Mouse (Mus musculus) urinary bladder, postnatal 14 days (tissue): ENCODE results near the gene Gm10799.
"Not testable (repeated sequence)": the region's sequence is repeated elsewhere in the genome, so short reads cannot be mapped to it uniquely, and the experiment has no call there.

ENCODE experiments used
- DNase-seq: peaks from one replicate; pipeline ENCODE4 v3.0.0; 2021; ENCODE audit warnings: low spot score

The Gm10799 gene

GRCm38 (mm10) chr2:104065526-104065925 is 2.8 kb downstream of the Gm10799 start, which contains the start of gene Gm10912:
Gene Gm10912, plus strand, starts transcription at chr2:104065826.
- not testable (repeated sequence) for DNase-seq

DNA sequence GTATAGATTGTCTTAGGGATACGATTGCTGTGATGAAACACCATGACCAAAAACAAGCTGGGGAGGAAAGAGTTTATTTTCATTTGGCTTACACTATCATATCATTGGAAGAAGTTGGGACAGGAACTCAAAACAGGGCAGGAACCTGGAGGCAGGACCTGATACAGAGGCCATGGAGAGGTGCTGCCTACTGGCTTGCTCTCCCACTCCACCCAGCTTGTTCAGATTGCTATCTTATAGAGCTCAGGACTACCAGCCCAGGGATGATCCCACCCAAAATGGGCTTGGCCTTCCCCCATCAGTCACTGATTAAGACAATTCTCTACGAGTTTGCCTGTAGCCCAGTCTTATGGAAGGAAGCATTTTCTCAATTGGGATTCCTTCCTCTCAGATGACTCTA is 4.2 kb downstream of the Gm10799 start:
- no peak for DNase-seq

DNA sequence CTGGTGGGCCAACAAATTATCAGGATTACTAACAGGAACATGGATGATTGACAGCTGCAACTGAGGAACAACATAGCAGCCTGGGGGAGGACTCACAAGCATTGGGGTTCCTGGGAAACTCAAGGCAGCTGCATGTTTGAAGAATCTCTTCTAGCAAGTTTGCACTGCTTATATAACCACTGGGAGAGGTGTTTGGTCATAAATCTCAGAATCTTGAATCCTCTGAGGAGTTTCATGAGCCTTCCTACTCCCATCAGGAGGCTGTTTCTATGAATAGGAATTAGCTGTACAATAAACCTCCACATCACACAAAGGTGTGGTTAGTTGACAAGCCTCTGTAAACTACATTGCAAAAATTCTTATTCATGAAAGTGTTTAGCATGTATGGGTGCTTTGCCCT is 5.7 kb downstream of the Gm10799 start:
- no peak for DNase-seq

DNA sequence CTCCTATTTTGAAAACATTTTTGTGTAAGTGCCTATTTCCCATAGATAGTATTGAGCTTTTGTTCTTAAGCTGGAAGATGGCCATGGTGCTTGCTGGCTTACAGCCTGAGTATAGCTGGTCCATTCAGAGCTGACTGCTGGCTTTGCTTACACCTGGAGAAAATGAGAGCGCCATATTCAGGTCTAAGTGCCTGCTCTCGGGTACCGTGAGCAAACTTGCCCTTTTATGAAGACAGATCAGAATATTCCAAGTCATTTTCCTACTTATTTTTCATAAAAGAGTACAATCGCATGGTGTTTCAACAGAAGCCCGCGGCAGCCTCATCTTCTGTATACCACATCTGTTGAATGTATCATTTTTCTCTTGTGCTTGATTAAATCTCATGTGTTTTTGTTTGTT is 7.4 kb downstream of the Gm10799 start:
- no peak for DNase-seq

DNA sequence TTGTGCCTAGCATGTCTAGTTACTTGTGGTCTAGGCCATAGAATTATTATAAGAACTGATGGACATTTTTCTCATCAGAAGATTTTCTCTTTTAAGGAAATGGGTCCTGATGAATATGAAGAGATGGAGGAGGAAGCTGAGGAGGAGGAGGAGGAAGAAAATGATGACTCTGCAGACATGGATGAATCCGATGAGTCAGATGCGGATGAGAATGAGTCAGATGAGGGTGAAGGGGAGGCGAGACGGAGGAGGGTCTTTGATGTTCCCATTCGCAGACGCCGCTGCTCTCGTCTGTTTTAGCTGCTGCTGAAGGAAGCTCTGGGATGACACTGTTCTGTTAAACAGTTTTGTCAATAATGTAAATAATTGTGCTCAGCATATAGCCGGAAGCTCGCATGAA is 8.6 kb downstream of the Gm10799 start:
- DNase-seq = no peak

- DNase-seq = no peak
Observed at GRCm38 (mm10) chr2:104058954-104059353, 9.4 kb downstream of the Gm10799 start.

GRCm38 (mm10) chr2:104058381-104058780 is 10.0 kb downstream of the Gm10799 start:
- no peak for DNase-seq

- no peak for DNase-seq
Observed at GRCm38 (mm10) chr2:104044479-104045080, 23.8 kb downstream of the Gm10799 start.

DNA sequence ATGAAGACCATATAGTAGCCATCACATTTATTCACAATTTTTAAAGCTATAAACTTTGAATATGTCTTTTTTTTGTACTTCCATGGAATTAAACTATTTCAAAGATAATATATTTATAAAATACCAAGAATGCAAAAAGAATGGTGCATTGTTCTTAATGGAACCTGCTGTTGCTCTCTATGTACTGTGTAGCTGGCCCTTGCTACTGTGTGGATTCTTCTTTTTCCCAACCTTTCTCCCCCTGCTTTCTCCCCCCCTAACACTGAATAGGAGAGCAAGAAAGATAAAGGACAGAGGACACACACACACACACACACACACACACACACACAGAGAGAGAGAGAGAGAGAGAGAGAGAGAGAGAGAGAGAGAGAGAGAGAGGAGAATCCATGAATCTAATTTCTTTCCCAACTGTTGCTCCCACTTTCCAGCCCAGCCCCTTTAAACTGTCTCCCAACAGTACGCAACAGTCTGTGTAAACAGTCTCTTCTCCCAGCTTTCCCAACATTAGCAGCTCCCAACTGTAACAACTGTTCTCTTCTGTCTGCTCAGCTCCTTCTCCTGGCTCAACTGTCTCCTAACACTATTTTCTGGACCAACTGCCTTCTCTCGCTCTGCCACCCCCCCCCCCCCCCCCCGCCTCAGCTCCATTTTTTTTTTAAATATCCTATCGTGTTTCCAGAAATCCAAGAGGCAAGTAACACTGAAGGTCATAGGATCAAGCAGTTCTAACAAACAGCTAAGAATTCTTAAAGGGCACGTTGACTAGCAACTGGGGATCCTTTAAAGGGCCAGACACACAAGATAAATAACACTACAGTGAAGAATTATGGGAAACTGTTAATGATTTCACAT is 24.5 kb downstream of the Gm10799 start:
- DNase-seq = no peak

GRCm38 (mm10) chr2:104042766-104043165 is 25.6 kb downstream of the Gm10799 start:
- no peak for DNase-seq

DNA sequence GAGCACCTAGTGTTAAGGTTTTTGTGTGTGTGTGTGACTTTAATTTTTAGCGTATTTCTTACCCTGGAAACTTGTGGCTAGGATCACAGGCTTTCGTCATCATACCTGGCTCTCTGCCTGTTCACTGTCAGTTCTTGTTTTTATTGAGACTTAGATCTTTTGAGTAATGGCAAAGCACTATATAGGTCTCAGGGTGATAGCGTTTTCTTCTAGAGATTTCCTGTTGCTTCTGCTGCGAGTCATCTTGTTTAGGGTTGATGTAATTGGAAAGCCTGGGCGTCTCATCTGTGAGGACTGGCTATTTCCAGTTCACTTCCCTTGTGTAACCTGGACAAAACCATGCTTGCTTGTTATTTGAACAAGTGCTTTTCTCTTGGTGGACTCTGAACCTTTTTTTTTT is 26.7 kb downstream of the Gm10799 start:
- DNase-seq = no peak

DNA sequence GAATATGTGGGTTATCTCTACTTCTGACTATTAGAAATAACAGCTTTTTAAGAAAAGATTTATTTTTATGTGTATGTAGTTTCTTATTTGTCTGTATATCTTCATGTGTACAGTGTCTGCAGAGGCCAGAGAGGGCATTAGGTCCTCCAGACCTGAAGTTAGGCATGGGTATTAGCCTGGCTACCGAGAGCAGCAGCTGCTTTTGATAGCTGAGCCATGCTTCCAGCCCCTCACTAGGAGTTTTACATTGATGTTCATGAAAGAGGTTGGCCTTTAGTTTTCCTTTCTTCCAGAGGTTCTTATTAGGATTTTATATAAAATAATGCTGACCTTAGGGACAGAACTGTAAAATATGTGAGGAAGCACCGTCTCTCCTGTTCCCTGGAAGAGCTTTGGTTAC is 30.1 kb downstream of the Gm10799 start:
- DNase-seq = no peak

GRCm38 (mm10) chr2:104036316-104036715 is 32.0 kb downstream of the Gm10799 start:
- DNase-seq = no peak

- no peak for DNase-seq
Observed at GRCm38 (mm10) chr2:104035595-104035994, 32.8 kb downstream of the Gm10799 start.

DNA sequence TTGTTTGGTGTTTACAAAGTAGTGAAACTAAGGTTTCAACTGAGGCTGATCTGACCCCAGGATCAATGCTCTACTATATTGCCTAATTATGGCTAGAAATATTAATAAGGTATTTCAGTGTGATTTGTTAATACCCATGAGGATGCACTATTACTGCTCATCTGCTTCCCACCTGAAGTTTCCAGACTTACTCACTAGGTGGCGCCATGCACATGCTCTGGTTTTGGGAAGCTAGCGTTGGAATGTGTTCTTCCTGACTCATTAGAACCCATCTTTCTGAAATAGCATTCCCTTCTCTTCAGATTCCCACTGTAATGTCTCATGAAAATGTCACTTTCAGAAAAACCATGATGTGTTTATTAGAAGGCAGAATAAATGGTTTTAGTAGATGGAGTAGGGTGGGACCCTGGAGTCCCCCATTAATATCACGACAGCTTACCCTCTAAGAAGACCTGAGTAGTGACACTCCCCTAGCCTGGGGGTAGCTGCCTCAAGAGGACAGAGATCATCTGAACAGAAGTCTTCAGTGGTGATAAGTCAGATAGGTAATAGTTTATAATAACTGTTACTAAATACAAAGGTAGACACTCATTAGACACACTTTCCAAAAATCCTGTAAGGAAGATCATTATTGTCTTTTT is 33.4 kb downstream of the Gm10799 start:
- DNase-seq = peak; percentile 52

DNA sequence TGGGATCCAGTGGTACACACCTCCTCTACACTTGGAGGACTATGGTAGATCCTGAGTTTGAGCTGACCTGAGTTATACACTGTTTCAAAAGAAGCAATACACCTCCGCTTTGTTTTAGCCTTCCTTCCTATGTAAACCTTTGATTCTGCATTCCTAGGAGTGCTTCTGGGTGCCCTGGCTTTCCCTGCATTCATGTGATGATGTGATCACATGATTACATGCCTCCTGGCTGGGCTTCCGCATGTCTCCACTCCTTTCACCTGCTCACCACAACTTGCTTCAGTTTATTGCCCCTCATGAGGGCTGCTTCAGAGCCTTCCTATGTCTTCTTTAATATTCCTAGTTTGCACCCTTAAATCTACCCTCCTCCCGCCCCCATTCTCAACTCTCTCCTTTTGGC is 36.3 kb downstream of the Gm10799 start:
- DNase-seq = no peak

DNA sequence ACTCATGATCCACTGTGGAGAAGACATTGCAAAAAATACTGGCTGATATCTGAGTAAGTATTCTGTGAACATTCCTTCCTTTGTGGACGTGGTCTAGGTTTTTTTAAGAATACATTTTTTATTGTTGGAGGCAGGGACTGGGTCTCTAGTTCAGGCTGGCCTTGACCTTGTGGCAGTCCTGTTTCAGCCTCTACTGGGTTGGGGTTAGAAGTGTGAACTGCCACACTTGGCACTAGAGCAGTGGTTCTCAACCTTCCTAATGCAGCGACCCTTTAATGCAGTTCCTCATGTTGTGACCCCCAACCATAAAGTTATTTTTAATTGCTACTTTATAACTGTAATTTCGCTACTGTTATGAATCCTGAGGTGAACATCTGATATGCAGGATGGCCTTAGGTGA is 38.0 kb downstream of the Gm10799 start:
- no peak for DNase-seq

DNA sequence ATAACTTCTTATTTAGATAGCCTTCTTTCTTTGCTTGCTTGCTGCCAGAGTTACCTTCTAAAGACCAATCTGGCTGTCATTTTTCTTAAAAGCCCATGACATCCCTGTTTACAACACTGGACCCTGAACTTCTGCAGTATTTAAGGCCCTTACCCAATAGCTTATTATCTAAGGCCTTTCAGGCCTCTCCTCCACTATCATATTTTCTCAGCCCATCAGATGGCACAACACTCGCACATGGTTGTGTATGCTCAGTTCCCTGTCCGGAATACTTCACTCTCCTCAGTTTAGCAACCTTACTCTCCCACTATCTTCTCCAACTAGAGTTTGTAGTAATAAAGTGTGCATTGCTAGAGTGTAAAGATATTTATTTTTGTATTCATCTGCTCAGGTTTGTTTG is 39.3 kb downstream of the Gm10799 start:
- no peak for DNase-seq

DNA sequence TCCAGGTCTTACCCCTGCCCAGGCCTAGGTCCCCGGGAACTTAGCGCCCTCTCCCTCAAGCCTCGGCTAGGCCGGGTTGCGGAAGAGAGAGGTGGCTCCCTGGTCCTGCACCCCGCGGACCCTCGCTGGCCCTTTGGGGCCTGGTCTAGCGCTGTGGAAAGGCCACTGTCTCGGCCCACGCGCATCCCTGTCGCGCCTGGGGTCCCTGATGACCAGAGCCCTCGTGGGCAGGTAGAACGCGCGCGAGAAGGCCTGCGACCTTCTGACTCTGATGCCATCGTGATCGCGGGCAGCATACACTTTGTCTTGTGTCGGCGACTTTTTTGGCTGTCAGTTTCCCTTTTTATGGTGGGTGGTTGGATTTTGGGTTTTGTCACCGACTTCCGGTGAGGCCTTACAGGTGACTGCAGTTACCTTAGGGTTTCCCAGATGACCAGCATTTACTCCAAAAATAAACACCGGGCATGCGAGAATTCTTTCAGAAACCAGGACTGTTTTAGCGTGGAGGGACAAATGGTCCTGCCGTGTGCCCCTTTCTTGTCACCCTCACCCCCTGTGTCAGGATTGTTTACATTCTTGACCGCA is 40.1 kb downstream of the Gm10799 start, which contains the start of gene 4931422A03Rik:
TSS of gene 4931422A03Rik (minus strand) at position 223 of the 585 bp plus-strand sequence.
- DNase-seq = no peak

- DNase-seq = peak; percentile 87
Observed at GRCm38 (mm10) chr2:104027458-104028138, 40.8 kb downstream of the Gm10799 start, which contains the start of gene Fbxo3. Gene Fbxo3, plus strand, starts transcription at chr2:104027721.

DNA sequence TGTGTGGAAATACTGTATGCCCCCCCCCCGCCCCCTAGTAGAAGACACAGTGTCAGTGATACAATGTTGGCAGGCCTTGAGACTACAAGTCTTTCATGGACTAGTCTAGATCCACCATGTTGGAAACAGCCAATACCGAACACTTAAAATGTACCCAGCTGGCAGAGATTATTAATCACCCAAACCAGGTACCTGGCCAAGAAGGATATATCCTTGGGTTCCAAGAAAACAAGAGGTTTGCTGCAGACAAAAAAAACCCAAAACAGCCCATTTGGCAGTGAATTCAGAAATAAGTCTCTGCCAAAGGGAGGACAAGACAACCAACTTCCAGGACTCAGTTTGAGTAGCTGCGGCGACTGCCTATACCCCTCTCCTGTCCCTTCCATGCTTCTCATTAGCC is 43.7 kb downstream of the Gm10799 start:
- DNase-seq = no peak

- DNase-seq = no peak
Observed at GRCm38 (mm10) chr2:104023096-104023495, 45.3 kb downstream of the Gm10799 start.
